Mouse (Mus musculus) lung, embryonic 15.5 days (tissue): Measurements from ENCODE around the gene Uspl1. TPM values are rescaled to one million over a fixed set of nuclear protein-coding genes. Genes with fewer than 3 reads are reported as not detected.

Source experiments
- ATAC-seq: fragments of 200-750 bp; cut with Nextera tagmentation; 2 replicates; pipeline ENCODE4 v1.8.0; 2017; ENCODE audit warnings: moderate number of reproducible peaks, borderline replicate concordance; ENCODE audit not compliant: low FRiP score, low TSS enrichment; ENCODE audit errors: extremely low read depth
- H3K27ac ChIP-seq: fragments of 300-500 bp; sonication (generic); 2 replicates; pipeline ENCODE4 v1.5.1; 2015; ENCODE audit warnings: moderate library complexity, mild to moderate bottlenecking, inconsistent platforms
- H3K27me3 ChIP-seq: fragments of 300-500 bp; sonication (generic); 2 replicates; pipeline ENCODE4 v1.6.1; 2015; ENCODE audit warnings: inconsistent platforms
- H3K36me3 ChIP-seq: fragments of 300-500 bp; sonication (generic); 2 replicates; pipeline ENCODE4 v1.6.1; 2015; ENCODE audit warnings: inconsistent platforms
- H3K4me1 ChIP-seq: fragments of 300-500 bp; sonication (generic); 2 replicates; pipeline ENCODE4 v1.6.1; 2015; ENCODE audit warnings: inconsistent platforms
- H3K4me2 ChIP-seq: fragments of 300-500 bp; sonication (generic); 2 replicates; pipeline ENCODE4 v1.6.1; 2015; ENCODE audit warnings: inconsistent platforms, mild to moderate bottlenecking, moderate library complexity
- H3K4me3 ChIP-seq: fragments of 300-500 bp; sonication (generic); 2 replicates; pipeline ENCODE4 v1.5.1; 2015; ENCODE audit warnings: mild to moderate bottlenecking, inconsistent platforms
- H3K9ac ChIP-seq: fragments of 300-500 bp; sonication (generic); 2 replicates; pipeline ENCODE4 v1.6.1; 2015; ENCODE audit warnings: inconsistent platforms
- H3K9me3 ChIP-seq: fragments of 300-500 bp; sonication (generic); 2 replicates; pipeline ENCODE4 v1.6.1; 2016; ENCODE audit warnings: inconsistent platforms
- WGBS: fragments of 180-500 bp; shearing (Covaris S2); methylation state at CpG from one replicate; pipeline ENCODE4 v1.1.7; 2015; 5-methylcytosine and 5-hydroxymethylcytosine counted together
- microRNA-seq: library from miRNA; unstranded; fragments of <30 nt; microRNA quantifications from one replicate; pipeline ENCODE4, GENCODE M21; 2016
- polyA plus RNA-seq: library from polyadenylated mRNA; unstranded; fragments of >200 nt; fragmentation: Nextera tagmentation; extraction: Ambion mirVana; gene quantifications from 2 replicates; pipeline ENCODE4 v1.2.1, GENCODE M21; 2015

The Uspl1 gene
- polyA plus RNA-seq, 1 experiment from 2014 or later: 39.0 TPM

DNA sequence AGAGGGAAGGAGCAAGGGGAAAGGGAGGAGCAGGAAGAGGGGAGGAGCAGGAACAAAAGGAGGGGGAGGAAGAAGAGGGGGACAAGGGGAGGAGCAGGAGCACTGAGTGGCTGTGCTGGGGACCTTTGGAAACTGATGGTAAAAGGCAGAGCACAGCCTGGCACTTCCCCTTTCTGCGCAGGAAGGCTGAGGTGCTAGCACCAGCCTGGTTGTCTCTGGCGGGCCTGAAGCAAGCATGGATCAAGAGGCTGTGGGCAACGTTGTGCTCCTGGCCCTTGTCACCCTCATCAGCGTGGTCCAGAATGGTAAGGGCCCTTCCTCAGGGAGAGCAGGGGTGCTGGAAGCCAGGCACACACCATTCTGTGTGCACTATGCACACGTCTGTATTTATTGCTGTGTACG is 80.7 kb downstream of the Uspl1 start:
- WGBS: 51% methylated on average over 5 of the region's 6 CpGs
- no peak overlapping the region for H3K4me3 ChIP-seq
- H3K27me3 ChIP-seq: no peaks in the 10 kb centered on the region
- no peak overlapping the region for H3K27ac ChIP-seq
- no peaks in the 10 kb centered on the region for H3K36me3 ChIP-seq
- no peak overlapping the region for H3K4me2 ChIP-seq
- H3K9ac ChIP-seq: no peak overlapping the region
- ATAC-seq: no peak
- H3K9me3 ChIP-seq: no peaks in the 10 kb centered on the region
- no peaks in the 10 kb centered on the region for H3K4me1 ChIP-seq

Small RNA genes lying within 50 kb of the gene (microRNA-seq; reads per million reads assigned to microRNA genes)
- not detected for gene Gm24105

Other genes starting within 250 kb of the Uspl1 start
- 3.3 and 4.0 TPM in 2 replicates for gene Gm42791, start 189.2 kb upstream of the Uspl1 start, polyA plus RNA-seq
- 1,537 and 1,564 TPM in 2 replicates for gene Hmgb1, start 139 bp downstream of the Uspl1 start, polyA plus RNA-seq
- gene Alox5ap, start 80.4 kb downstream of the Uspl1 start, polyA plus RNA-seq: 19.9 and 22.4 TPM in 2 replicates
- 0.92 and 1.5 TPM in 2 replicates for gene Medag, start 227.4 kb downstream of the Uspl1 start, polyA plus RNA-seq